Mouse (Mus musculus) kidney, postnatal 0 days (tissue): ENCODE data around the gene Dpp3. TPM values are rescaled to one million over a fixed set of nuclear protein-coding genes. Genes with fewer than 3 reads are reported as not detected.
"Not testable (repeated sequence)": the region's sequence is repeated elsewhere in the genome, so short reads cannot be mapped to it uniquely, and the experiment has no call there.

Source experiments
- ATAC-seq: fragments of 200-750 bp; cut with Nextera tagmentation; replicated peaks from 2 replicates; pipeline ENCODE4 v1.8.0; 2017; ENCODE audit warnings: low read depth, moderate number of reproducible peaks, moderate TSS enrichment, moderate library complexity; ENCODE audit not compliant: low FRiP score
- DNase-seq: peaks from one replicate; pipeline ENCODE4 v3.0.0-alpha.2; 2016; ENCODE audit warnings: low spot score
- H3K27ac ChIP-seq: fragments of 300-500 bp; sonication (generic); 2 replicates; pipeline ENCODE4 v1.5.1; 2014; ENCODE audit warnings: mild to moderate bottlenecking
- H3K27me3 ChIP-seq: fragments of 300-500 bp; sonication (generic); 2 replicates; pipeline ENCODE4 v1.6.1; 2014; ENCODE audit warnings: low read length, mixed read lengths; ENCODE audit not compliant: insufficient read depth
- H3K36me3 ChIP-seq: fragments of 300-500 bp; sonication (generic); 2 replicates; pipeline ENCODE4 v1.6.1; 2014; ENCODE audit warnings: low read length, mixed read lengths; ENCODE audit not compliant: insufficient read depth
- H3K4me1 ChIP-seq: fragments of 300-500 bp; sonication (generic); replicated peaks from 2 replicates; pipeline ENCODE4 v1.6.1; 2014; ENCODE audit warnings: antibody characterized with exemption, low read length, mixed read lengths; ENCODE audit not compliant: insufficient read depth
- H3K4me2 ChIP-seq: fragments of 300-500 bp; sonication (generic); 2 replicates; pipeline ENCODE4 v1.6.1; 2014; ENCODE audit warnings: mild to moderate bottlenecking, low read length, moderate library complexity, mixed read lengths
- H3K4me3 ChIP-seq: fragments of 300-500 bp; sonication (generic); replicated peaks from 2 replicates; pipeline ENCODE4 v1.5.1; 2014; ENCODE audit warnings: low read depth, low read length
- H3K9ac ChIP-seq: fragments of 300-500 bp; sonication (generic); 2 replicates; pipeline ENCODE4 v1.6.1; 2014; ENCODE audit warnings: low read depth, low read length
- H3K9me3 ChIP-seq: fragments of 300-500 bp; sonication (generic); replicated peaks from 2 replicates; pipeline ENCODE4 v1.6.1; 2016; ENCODE audit warnings: low read length, inconsistent platforms, mixed read lengths
- CTCF ChIP-seq: IDR thresholded peaks from 2 replicates; pipeline ENCODE4 v1.5.1; 2016; ENCODE audit warnings: antibody characterized with exemption, low read depth, mild to moderate bottlenecking, moderate library complexity
- WGBS: fragments of 180-500 bp; shearing (Covaris S2); extraction: QIAGEN DNeasy Blood & Tissue Kit; methylation state at CpG from one replicate; pipeline ENCODE4 v1.1.7; 2014; 5-methylcytosine and 5-hydroxymethylcytosine counted together
- polyA plus RNA-seq: library from polyadenylated mRNA; unstranded; fragments of >200 nt; fragmentation: Nextera tagmentation; extraction: Ambion mirVana; gene quantifications from 2 replicates; pipeline ENCODE4 v1.2.1, GENCODE M21; 2015

Dpp3 gene
- polyA plus RNA-seq = 61.7 and 69.2 TPM in 2 replicates

- WGBS = under 1% methylated on average over 32 of the region's 32 CpGs
- Histone ChIP-seq H3K9ac (peak within 1 kb of the TSS; percentile 58; the same call in 1 of the 2 replicates), H3K4me3 (peak within 1 kb of the TSS; percentile 61), H3K4me1 (peaks cover 9% of the 10 kb centered on the region), H3K27me3 (no peaks in the 10 kb centered on the region), H3K27ac (peak within 1 kb of the TSS; percentile 78), H3K4me2 (peak within 1 kb of the TSS; percentile 68), H3K9me3 (no peaks in the 10 kb centered on the region), H3K36me3 (peaks cover 16% of the 10 kb centered on the region)
- ATAC-seq = peak; percentile 97
- no peak for TF ChIP-seq CTCF
- peak; percentile 100 for DNase-seq
Measured at GRCm38 (mm10) chr19:4927904-4928531, at the start of gene Dpp3. Gene Dpp3 (minus strand): TSS chr19:4928287.

- peak; percentile 61 for TF ChIP-seq CTCF
- H3K36me3 ChIP-seq = peaks cover 18% of the 10 kb centered on the region
- H3K4me1 ChIP-seq = no peaks in the 10 kb centered on the region
- 77% methylated on average over 2 of the region's 2 CpGs for WGBS
- no peak overlapping the region for H3K9ac ChIP-seq
- H3K4me3 ChIP-seq = no peak overlapping the region
- H3K4me2 ChIP-seq = no peak overlapping the region
- ATAC-seq = no peak
- H3K27me3 ChIP-seq = no peaks in the 10 kb centered on the region
- no peaks in the 10 kb centered on the region for H3K9me3 ChIP-seq
- H3K27ac ChIP-seq = no peak overlapping the region
- DNase-seq = peak; percentile 18
Measured at GRCm38 (mm10) chr19:4968236-4968635, 40.1 kb upstream of the Dpp3 start.

- peak within 1 kb of the TSS; percentile 79 for H3K4me2 ChIP-seq
- H3K4me3 ChIP-seq = peak within 1 kb of the TSS; percentile 68
- peak; percentile 97 for DNase-seq
- no peaks in the 10 kb centered on the region for H3K9me3 ChIP-seq
- H3K36me3 ChIP-seq = peaks cover 18% of the 10 kb centered on the region
- H3K27ac ChIP-seq = peak within 1 kb of the TSS; percentile 79
- TF ChIP-seq CTCF = peak; percentile 93
- H3K9ac ChIP-seq = peak within 1 kb of the TSS; percentile 75
- WGBS = under 1% methylated on average over 34 of the region's 34 CpGs
- peaks cover 6% of the 10 kb centered on the region; the same call in 1 of the 2 replicates for H3K4me1 ChIP-seq
- no peaks in the 10 kb centered on the region for H3K27me3 ChIP-seq
- peak; percentile 93 for ATAC-seq
Measured at GRCm38 (mm10) chr19:4961928-4962601, 34.0 kb upstream of the Dpp3 start, which contains the start of gene Mrpl11. Gene Mrpl11 (plus strand): TSS chr19:4962147.

- H3K4me3 ChIP-seq, H3K4me2 ChIP-seq, H3K9ac ChIP-seq, H3K4me1 ChIP-seq, H3K27me3 ChIP-seq, H3K9me3 ChIP-seq, ATAC-seq, H3K36me3 ChIP-seq, DNase-seq, H3K27ac ChIP-seq: not testable (repeated sequence)
- 53% methylated on average over 9 of the region's 9 CpGs for WGBS
Measured at GRCm38 (mm10) chr19:4948641-4949040, 20.6 kb upstream of the Dpp3 start.

- H3K27me3 ChIP-seq = no peaks in the 10 kb centered on the region
- WGBS = 35% methylated on average over 6 of the region's 6 CpGs
- H3K4me2 ChIP-seq = no peak overlapping the region
- H3K4me3 ChIP-seq = no peak overlapping the region
- ATAC-seq (no peak), DNase-seq (no peak)
- TF ChIP-seq CTCF = no peak
- no peak overlapping the region for H3K9ac ChIP-seq
- no peaks in the 10 kb centered on the region for H3K9me3 ChIP-seq
- H3K27ac ChIP-seq = no peak overlapping the region
- peaks cover 5% of the 10 kb centered on the region; the same call in 1 of the 2 replicates for H3K4me1 ChIP-seq
- H3K36me3 ChIP-seq = no peaks in the 10 kb centered on the region
Measured at GRCm38 (mm10) chr19:4945540-4945939, 17.5 kb upstream of the Dpp3 start.

- TF ChIP-seq CTCF = no peak
- peak overlapping the region; percentile 57; the same call in 1 of the 2 replicates for H3K9ac ChIP-seq
- H3K4me1 ChIP-seq = peaks cover 5% of the 10 kb centered on the region; the same call in 1 of the 2 replicates
- H3K4me2 ChIP-seq = peak overlapping the region; percentile 100
- ATAC-seq (peak; percentile 40), DNase-seq (no peak)
- H3K4me3 ChIP-seq = peak overlapping the region; percentile 62
- H3K9me3 ChIP-seq = no peaks in the 10 kb centered on the region
- H3K36me3 ChIP-seq = no peaks in the 10 kb centered on the region
- no peaks in the 10 kb centered on the region for H3K27me3 ChIP-seq
- no peak overlapping the region for H3K27ac ChIP-seq
- WGBS = 5% methylated on average over 13 of the region's 13 CpGs
Measured at GRCm38 (mm10) chr19:4943253-4943588, 15.1 kb upstream of the Dpp3 start.
